Comparison of ENCODE assay signal across 7 mouse cellular contexts in genomic region chr8:95254564-95255434, GRCm38 (mm10). TPM values are rescaled to one million over a fixed set of nuclear protein-coding genes. Genes with fewer than 3 reads are reported as not detected.
DNase-seq lines count a peak whose midpoint lies in the region; ATAC-seq and TF ChIP-seq lines count a peak whose summit lies in the region.

No protein-coding gene starts in this region.

- peak overlapping the region; percentile 68 for H3K9ac ChIP-seq in intestine, embryonic 16.5 days (ENCODE audit: low read depth, low read length)
- peak overlapping the region; percentile 12; the same call in 1 of the 2 replicates for H3K9ac ChIP-seq in midbrain, embryonic 12.5 days (replicated peaks)

- peak; percentile 89; the same call in 1 of the 2 replicates for TF ChIP-seq CTCF in small intestine, adult 2 months (IDR thresholded peaks at IDR 0.05; ENCODE audit: extremely low read depth, insufficient read length, insufficient replicate concordance, low read depth, low read length)

- no peaks in the 10 kb centered on the region for H3K36me3 ChIP-seq in intestine, embryonic 16.5 days (ENCODE audit: control insufficient read depth, insufficient read depth, low read length)
- no peaks in the 10 kb centered on the region for H3K36me3 ChIP-seq in midbrain, embryonic 12.5 days
- H3K36me3 ChIP-seq in small intestine, adult 2 months (ENCODE audit: control insufficient read depth, insufficient read depth, low read length): no peaks in the 10 kb centered on the region

- no peak for TF ChIP-seq POLR2A in small intestine, adult 2 months (IDR thresholded peaks at IDR 0.05; ENCODE audit: low read depth, low read length)

- peak; percentile 95 for ATAC-seq in intestine, embryonic 16.5 days
- ATAC-seq in midbrain, embryonic 12.5 days (ENCODE audit: low FRiP score, low read depth): peak; percentile 96

- no peaks in the 10 kb centered on the region for H3K9me3 ChIP-seq in intestine, embryonic 16.5 days (ENCODE audit: control insufficient read depth, low read length)
- no peaks in the 10 kb centered on the region for H3K9me3 ChIP-seq in midbrain, embryonic 12.5 days

- intact Hi-C loops in left cerebral cortex, postnatal 36 days (cut with DNase I): loop anchor here (2.0 to 5.0 kb wide), 2 partner anchors 48 to 76 kb away; partner anchors contain the start of gene Zfp319

- H3K4me1 ChIP-seq in intestine, embryonic 16.5 days (ENCODE audit: control insufficient read depth, insufficient read depth, low read length): no peaks in the 10 kb centered on the region
- H3K4me1 ChIP-seq in midbrain, embryonic 12.5 days: no peaks in the 10 kb centered on the region
- H3K4me1 ChIP-seq in small intestine, adult 2 months (ENCODE audit: control insufficient read depth, insufficient read depth, insufficient read length, low read length): no peaks in the 10 kb centered on the region

- H3K4me2 ChIP-seq in intestine, embryonic 16.5 days (ENCODE audit: low read depth, low read length): peak overlapping the region; percentile 78
- H3K4me2 ChIP-seq in midbrain, embryonic 12.5 days (replicated peaks): peak overlapping the region; percentile 53

- H3K27ac ChIP-seq in intestine, embryonic 16.5 days (ENCODE audit: low read length): no peak overlapping the region
- peak overlapping the region; percentile 46; the same call in 1 of the 2 replicates for H3K27ac ChIP-seq in midbrain, embryonic 12.5 days (replicated peaks)
- H3K27ac ChIP-seq in small intestine, adult 2 months (ENCODE audit: insufficient read depth, low read depth, low read length): no peak overlapping the region

- DNase-seq in adrenal gland, adult 2 months: peak; percentile 95
- DNase-seq in embryo, embryonic 11.5 days (ENCODE audit: low read depth, low spot score): peak; percentile 91
- DNase-seq in gastrocnemius, postnatal 4 days (ENCODE audit: low spot score in 2 of 2): peak; percentile 95 to 96
- peak; percentile 90 to 95 for DNase-seq in left cerebral cortex, postnatal 36 days (ENCODE audit: low spot score in 2 of 2)

- peak overlapping the region; percentile 47 for H3K4me3 ChIP-seq in intestine, embryonic 16.5 days (ENCODE audit: low read length)
- peak overlapping the region; percentile 31 for H3K4me3 ChIP-seq in midbrain, embryonic 12.5 days
- peak overlapping the region; percentile 46 for H3K4me3 ChIP-seq in small intestine, adult 2 months (ENCODE audit: low read depth, low read length)

- H3K27me3 ChIP-seq in intestine, embryonic 16.5 days (replicated peaks; ENCODE audit: control insufficient read depth, insufficient read depth, low read length): no peaks in the 10 kb centered on the region
- no peaks in the 10 kb centered on the region for H3K27me3 ChIP-seq in midbrain, embryonic 12.5 days
- H3K27me3 ChIP-seq in small intestine, adult 2 months (ENCODE audit: control insufficient read depth, insufficient read depth, low read length): no peaks in the 10 kb centered on the region

- WGBS in intestine, embryonic 16.5 days: 22% methylated on average over 16 of the region's 16 CpGs
- 21% methylated on average over 16 of the region's 16 CpGs for WGBS in midbrain, embryonic 12.5 days
- 19% methylated on average over 16 of the region's 16 CpGs for WGBS in small intestine, adult 2 months

RNA-seq across cellular contexts. Expression of gene Cngb1, which starts 51.6 kb away (rescaled TPM):
- total RNA-seq in adrenal gland, adult 2 months (2021): 1 to 10 TPM in 1 of 2 experiments, under 1 TPM in 1; 0.55 to 1.1 TPM
- 0.57 and 0.71 TPM in 2 replicates for polyA plus RNA-seq in adrenal gland, adult 2 months (2012; rRNA removed)
- 1 to 10 TPM; 1.3 to 1.5 TPM for total RNA-seq in gastrocnemius, postnatal 4 days (2021)
- 0.49 and 0.65 TPM in 2 replicates for polyA plus RNA-seq in intestine, embryonic 16.5 days (2015; fragmentation: Nextera tagmentation; extraction: Ambion mirVana)
- total RNA-seq in left cerebral cortex, postnatal 36 days (2021): under 1 TPM; 0.23 to 0.30 TPM
- 0.05 and 0.13 TPM in 2 replicates for polyA plus RNA-seq in midbrain, embryonic 12.5 days (2016; fragmentation: Nextera tagmentation; extraction: Ambion mirVana)
- polyA plus RNA-seq in small intestine, adult 2 months (2012; rRNA removed): 0.13 and 0.15 TPM in 2 replicates

RNA-seq across cellular contexts. Expression of gene Kifc3, which starts 52.2 kb away (rescaled TPM):
- total RNA-seq in adrenal gland, adult 2 months (2021): 100 to 1,000 TPM; 134 to 144 TPM
- 268 and 330 TPM in 2 replicates for polyA plus RNA-seq in adrenal gland, adult 2 months (2012; rRNA removed)
- 10 to 100 TPM; 39.0 to 40.9 TPM for total RNA-seq in gastrocnemius, postnatal 4 days (2021)
- 23.4 and 30.9 TPM in 2 replicates for polyA plus RNA-seq in intestine, embryonic 16.5 days (2015; fragmentation: Nextera tagmentation; extraction: Ambion mirVana)
- total RNA-seq in left cerebral cortex, postnatal 36 days (2021): 10 to 100 TPM; 51.8 to 59.0 TPM
- polyA plus RNA-seq in midbrain, embryonic 12.5 days (2016; fragmentation: Nextera tagmentation; extraction: Ambion mirVana): 10.0 and 10.4 TPM in 2 replicates
- polyA plus RNA-seq in small intestine, adult 2 months (2012; rRNA removed): 35.0 and 64.7 TPM in 2 replicates

RNA-seq across cellular contexts. Expression of gene Tepp, which starts 55.6 kb away (rescaled TPM):
- under 1 TPM; 0.59 to 0.95 TPM for total RNA-seq in adrenal gland, adult 2 months (2021)
- 0.28 and 0.45 TPM in 2 replicates for polyA plus RNA-seq in adrenal gland, adult 2 months (2012; rRNA removed)
- total RNA-seq in gastrocnemius, postnatal 4 days (2021): not detected
- polyA plus RNA-seq in intestine, embryonic 16.5 days (2015; fragmentation: Nextera tagmentation; extraction: Ambion mirVana): not detected in 2 replicates
- total RNA-seq in left cerebral cortex, postnatal 36 days (2021): not detected
- polyA plus RNA-seq in midbrain, embryonic 12.5 days (2016; fragmentation: Nextera tagmentation; extraction: Ambion mirVana): not detected in 2 replicates
- polyA plus RNA-seq in small intestine, adult 2 months (2012; rRNA removed): not detected in 2 replicates
